Mouse (Mus musculus) embryonic facial prominence, embryonic 15.5 days (tissue): Measurements from ENCODE around the gene Adam19. TPM values are rescaled to one million over a fixed set of nuclear protein-coding genes. Genes with fewer than 3 reads are reported as not detected.
A peak's percentile ranks its signal among the peaks of the same experiment; 100 is the strongest.

Experiments used
- ATAC-seq: fragments of 200-750 bp; cut with Nextera tagmentation; 2 replicates; pipeline ENCODE4 v1.8.0; 2017; ENCODE audit warnings: low read depth, moderate TSS enrichment; ENCODE audit not compliant: insufficient number of reproducible peaks, low FRiP score, low TSS enrichment
- H3K27ac ChIP-seq: fragments of 300-500 bp; sonication (generic); replicated peaks from 2 replicates; pipeline ENCODE4 v1.5.1; 2015; ENCODE audit warnings: mild to moderate bottlenecking, inconsistent platforms
- H3K27me3 ChIP-seq: fragments of 300-500 bp; sonication (generic); 2 replicates; pipeline ENCODE4 v1.6.1; 2015; ENCODE audit warnings: inconsistent platforms
- H3K36me3 ChIP-seq: fragments of 300-500 bp; sonication (generic); 2 replicates; pipeline ENCODE4 v1.6.1; 2015; ENCODE audit warnings: mild to moderate bottlenecking, inconsistent platforms
- H3K4me1 ChIP-seq: fragments of 300-500 bp; sonication (generic); 2 replicates; pipeline ENCODE4 v1.6.1; 2015; ENCODE audit warnings: inconsistent platforms
- H3K4me2 ChIP-seq: fragments of 300-500 bp; sonication (generic); replicated peaks from 2 replicates; pipeline ENCODE4 v1.6.1; 2015; ENCODE audit warnings: mild to moderate bottlenecking, inconsistent platforms
- H3K4me3 ChIP-seq: fragments of 300-500 bp; sonication (generic); replicated peaks from 2 replicates; pipeline ENCODE4 v1.5.1; 2015; ENCODE audit warnings: mild to moderate bottlenecking, inconsistent platforms
- H3K9ac ChIP-seq: fragments of 300-500 bp; sonication (generic); 2 replicates; pipeline ENCODE4 v1.6.1; 2015; ENCODE audit warnings: inconsistent platforms
- H3K9me3 ChIP-seq: fragments of 300-500 bp; sonication (generic); replicated peaks from 2 replicates; pipeline ENCODE4 v1.6.1; 2016; ENCODE audit warnings: inconsistent platforms
- WGBS: fragments of 180-500 bp; shearing (Covaris S2); methylation state at CpG from one replicate; pipeline ENCODE4 v1.1.7; 2015; 5-methylcytosine and 5-hydroxymethylcytosine counted together
- polyA plus RNA-seq: library from polyadenylated mRNA; unstranded; fragments of >200 nt; fragmentation: Nextera tagmentation; extraction: Ambion mirVana; gene quantifications from 2 replicates; pipeline ENCODE4 v1.2.1, GENCODE M21; 2015

The Adam19 gene
- polyA plus RNA-seq, 1 experiment from 2014 or later, result 13.4 TPM

DNA sequence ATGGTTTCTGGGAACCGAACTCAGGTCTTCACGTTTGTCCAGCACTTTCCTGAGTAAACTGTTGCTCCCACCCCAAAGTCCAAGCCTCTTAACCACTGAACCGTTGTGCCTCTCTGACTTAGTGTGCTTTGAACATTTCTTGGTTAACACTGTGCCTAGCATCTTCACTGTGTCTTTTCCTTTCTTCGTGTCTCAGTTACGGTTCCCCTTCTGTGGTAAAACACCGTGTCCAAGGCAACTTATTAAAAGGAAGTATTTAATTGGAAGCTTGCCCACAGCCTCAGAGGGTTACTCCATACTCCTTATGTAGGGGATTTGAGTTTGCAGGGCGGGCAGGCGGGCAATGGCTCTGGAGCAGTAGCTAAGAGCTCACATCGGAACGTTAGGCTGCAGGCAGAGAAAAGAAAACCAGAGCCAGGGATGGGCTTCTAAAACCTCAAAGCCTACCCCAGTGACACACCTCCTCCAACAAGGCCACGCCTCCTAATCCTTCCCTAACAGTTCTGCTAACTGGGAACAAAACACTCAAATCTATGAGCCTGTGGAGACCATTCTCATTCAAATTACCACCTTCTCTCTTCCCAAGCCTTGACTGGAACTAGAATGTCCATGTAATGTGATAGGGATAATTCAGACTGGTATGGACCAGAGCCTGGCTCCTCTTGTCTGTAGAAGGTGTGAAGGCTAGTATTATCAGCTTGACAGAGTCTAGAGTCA, 20.8 kb downstream of the Adam19 start:
- no peak overlapping the region for H3K27ac ChIP-seq
- no peak for ATAC-seq

DNA sequence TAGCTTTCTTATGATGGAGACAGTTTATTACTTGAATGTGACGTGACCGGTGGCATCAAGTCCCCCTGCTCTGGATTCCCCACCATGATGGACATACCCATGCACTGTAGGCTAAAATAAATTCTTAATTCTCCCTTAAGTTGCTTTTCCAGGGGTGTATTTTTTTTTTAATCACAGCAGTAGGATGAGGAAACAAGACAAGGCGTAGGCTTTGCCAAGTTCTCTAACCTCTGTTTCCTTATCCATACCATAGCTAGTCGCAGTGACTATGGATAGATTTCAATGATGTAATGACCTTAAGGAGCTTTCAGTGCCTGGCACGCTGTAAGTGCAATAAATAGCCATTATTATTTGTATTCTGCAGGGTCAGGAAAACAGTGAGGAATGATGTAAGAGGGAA, 21.5 kb downstream of the Adam19 start:
- Histone ChIP-seq H3K4me2 (no peak overlapping the region), H3K27ac (no peak overlapping the region), H3K4me3 (no peak overlapping the region), H3K9me3 (no peaks in the 10 kb centered on the region), H3K4me1 (peaks cover 19% of the 10 kb centered on the region), H3K9ac (no peak overlapping the region), H3K27me3 (no peaks in the 10 kb centered on the region), H3K36me3 (no peaks in the 10 kb centered on the region; the same call in 1 of the 2 replicates)
- 90% methylated on average over 5 of the region's 5 CpGs for WGBS
- ATAC-seq, result no peak

More for the DNA sequence above, 20.8 kb downstream of the Adam19 start:
- H3K9ac ChIP-seq, result no peak overlapping the region
- 81% methylated on average over 11 of the region's 11 CpGs for WGBS
- H3K4me3 ChIP-seq, result no peak overlapping the region
- H3K27me3 ChIP-seq, result no peaks in the 10 kb centered on the region
- peaks cover 21% of the 10 kb centered on the region for H3K4me1 ChIP-seq
- no peak overlapping the region for H3K4me2 ChIP-seq
- H3K36me3 ChIP-seq, result no peaks in the 10 kb centered on the region; the same call in 1 of the 2 replicates
- H3K9me3 ChIP-seq, result no peaks in the 10 kb centered on the region

DNA sequence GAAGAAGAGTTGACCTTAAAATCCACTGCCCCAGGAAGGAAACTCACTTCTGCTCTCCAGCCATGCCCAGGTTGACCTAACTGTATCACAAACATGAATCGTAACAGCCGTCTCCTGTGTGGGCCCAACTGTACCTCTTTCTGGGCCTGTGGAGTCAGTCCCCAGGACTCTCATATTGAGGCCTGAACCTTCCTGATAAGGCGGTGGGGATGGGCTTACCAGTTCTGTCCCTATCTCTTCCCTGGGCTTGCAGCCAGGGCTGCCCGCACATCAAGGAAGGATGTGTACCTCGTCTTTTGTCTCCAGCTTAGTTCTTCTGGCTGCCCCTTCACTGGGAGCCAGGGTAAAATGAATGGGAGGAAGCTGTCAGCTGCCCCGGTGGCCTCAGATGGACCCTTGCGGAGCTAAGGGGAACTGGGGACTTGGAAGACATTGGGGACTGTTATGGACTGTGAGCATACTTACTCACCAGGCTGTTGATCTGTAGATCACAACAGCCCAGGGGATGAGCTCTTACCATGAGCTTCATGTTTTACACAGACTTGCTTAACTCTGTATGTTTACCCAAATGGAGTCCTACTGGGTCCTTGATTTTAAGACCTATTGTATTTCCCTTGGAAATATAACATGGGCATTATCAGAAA, 22.1 kb downstream of the Adam19 start:
- no peak for ATAC-seq
- no peak overlapping the region for H3K4me2 ChIP-seq
- H3K27me3 ChIP-seq, result no peaks in the 10 kb centered on the region
- 88% methylated on average over 7 of the region's 7 CpGs for WGBS
- no peak overlapping the region for H3K27ac ChIP-seq
- peaks cover 14% of the 10 kb centered on the region for H3K4me1 ChIP-seq
- H3K9me3 ChIP-seq, result no peaks in the 10 kb centered on the region
- no peak overlapping the region for H3K4me3 ChIP-seq
- H3K36me3 ChIP-seq, result no peaks in the 10 kb centered on the region; the same call in 1 of the 2 replicates
- no peak overlapping the region for H3K9ac ChIP-seq

DNA sequence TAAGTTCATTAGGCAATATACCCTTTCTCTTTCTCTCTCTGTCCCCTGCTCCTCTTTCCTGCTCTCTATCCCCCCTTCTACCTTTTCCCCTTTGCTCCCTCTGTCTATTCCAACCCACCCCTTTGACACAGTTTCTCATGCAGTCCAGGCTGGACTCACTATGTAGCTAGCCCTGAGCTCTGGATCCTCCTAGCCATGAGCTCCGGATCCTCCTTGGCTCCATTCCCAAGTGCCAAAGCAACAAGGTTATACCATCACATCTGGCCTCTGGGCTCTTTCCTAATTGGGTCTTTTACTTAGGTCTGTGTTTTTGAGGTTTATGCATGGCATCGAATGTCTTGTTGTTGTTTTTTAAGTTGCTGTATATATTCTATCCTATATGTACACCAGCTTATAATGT, 25.3 kb downstream of the Adam19 start:
- no peaks in the 10 kb centered on the region for H3K9me3 ChIP-seq
- H3K9ac ChIP-seq, result no peak overlapping the region
- H3K4me2 ChIP-seq, result no peak overlapping the region
- H3K36me3 ChIP-seq, result no peaks in the 10 kb centered on the region; the same call in 1 of the 2 replicates
- no peak for ATAC-seq
- no peak overlapping the region for H3K27ac ChIP-seq
- no peaks in the 10 kb centered on the region; the same call in 1 of the 2 replicates for H3K4me1 ChIP-seq
- whole genome bisulfite sequencing, result 83% methylated on average over 2 of the region's 2 CpGs
- H3K4me3 ChIP-seq, result no peak overlapping the region
- H3K27me3 ChIP-seq, result no peaks in the 10 kb centered on the region

DNA sequence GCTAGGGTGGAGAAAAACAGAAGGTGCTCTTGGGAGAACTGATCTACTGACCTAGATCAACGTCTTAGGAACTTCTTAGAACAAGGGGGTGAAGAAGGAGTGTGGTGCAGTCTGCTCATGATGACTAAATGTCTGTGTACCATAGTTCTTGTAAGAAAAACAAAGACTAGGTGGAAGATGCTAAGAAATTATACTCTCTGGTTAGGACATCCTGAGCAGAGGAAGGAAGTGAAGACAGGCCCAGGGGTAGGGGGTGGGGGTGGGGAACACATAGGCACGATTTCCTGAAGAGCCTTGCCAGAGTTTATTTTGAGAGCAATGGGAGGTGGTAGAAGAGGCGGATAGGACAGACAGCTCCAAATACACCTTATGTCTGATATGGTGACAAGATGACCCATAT, 27.6 kb downstream of the Adam19 start:
- Histone ChIP-seq H3K4me3 (no peak overlapping the region), H3K27me3 (no peaks in the 10 kb centered on the region), H3K27ac (no peak overlapping the region), H3K9ac (no peak overlapping the region), H3K36me3 (no peaks in the 10 kb centered on the region; the same call in 1 of the 2 replicates), H3K4me2 (no peak overlapping the region), H3K4me1 (no peaks in the 10 kb centered on the region; the same call in 1 of the 2 replicates), H3K9me3 (no peaks in the 10 kb centered on the region)
- ATAC-seq, result no peak
- 74% methylated on average over 3 of the region's 3 CpGs for whole genome bisulfite sequencing

DNA sequence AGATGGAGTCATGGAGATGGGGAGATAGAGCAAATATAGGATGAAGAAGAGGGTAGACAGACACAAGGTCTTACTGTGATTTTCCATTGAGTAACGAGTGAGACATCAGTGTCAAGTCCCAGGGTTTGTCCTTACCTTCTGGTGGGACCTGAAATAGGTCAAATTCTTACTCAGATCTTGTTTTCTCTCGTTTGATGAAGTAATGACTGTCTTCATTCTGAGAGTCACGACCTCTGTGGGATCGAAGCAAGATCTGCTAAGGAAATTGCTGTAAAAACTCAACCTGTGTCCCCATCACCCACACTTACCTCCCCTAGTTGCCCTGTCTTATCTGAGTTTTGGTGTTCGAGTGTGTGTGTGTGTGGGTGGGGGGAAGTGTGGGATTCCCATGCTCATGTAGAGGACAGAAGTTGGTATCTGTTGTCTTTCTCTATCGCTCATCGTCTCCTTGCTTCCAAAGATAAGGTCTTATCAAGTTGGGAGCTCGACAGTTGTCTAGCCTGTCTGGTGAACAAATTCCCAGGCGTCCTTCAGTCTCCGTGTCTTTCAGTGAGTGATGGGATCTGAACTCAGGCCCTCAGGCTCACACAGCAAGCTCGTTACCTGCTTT, 28.1 kb downstream of the Adam19 start:
- Histone ChIP-seq H3K9ac (no peak overlapping the region), H3K4me3 (no peak overlapping the region), H3K36me3 (no peaks in the 10 kb centered on the region), H3K27me3 (no peaks in the 10 kb centered on the region), H3K4me2 (no peak overlapping the region), H3K4me1 (peaks cover 5% of the 10 kb centered on the region), H3K9me3 (no peaks in the 10 kb centered on the region), H3K27ac (no peak overlapping the region)
- WGBS, result 84% methylated on average over 11 of the region's 11 CpGs
- no peak for ATAC-seq

DNA sequence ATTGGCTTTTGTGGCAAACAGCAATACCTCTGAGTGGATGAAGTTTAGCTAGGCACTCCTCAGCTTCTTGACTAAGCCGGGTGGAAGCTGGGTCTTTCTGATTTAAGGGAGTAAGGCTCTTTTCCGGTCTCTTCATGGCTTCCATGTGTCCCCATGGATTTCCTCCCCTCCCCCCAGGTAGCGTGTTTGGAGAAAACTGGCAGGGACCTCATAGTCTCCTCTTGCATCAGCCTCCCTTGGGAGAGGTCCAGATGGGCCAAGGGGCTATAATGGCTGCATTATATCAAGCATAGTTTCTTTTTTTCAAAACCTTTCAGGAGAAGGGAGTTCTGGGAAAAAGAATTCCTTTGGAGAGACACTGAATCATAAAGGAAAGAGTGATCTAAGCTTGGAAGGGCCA, 28.8 kb downstream of the Adam19 start:
- Histone ChIP-seq H3K9me3 (no peaks in the 10 kb centered on the region), H3K9ac (no peak overlapping the region), H3K27ac (0 out of 2 replicates have a peak overlapping the region, but pooled peaks have one; percentile 17), H3K4me1 (peaks cover 10% of the 10 kb centered on the region), H3K4me2 (no peak overlapping the region), H3K36me3 (no peaks in the 10 kb centered on the region), H3K4me3 (no peak overlapping the region), H3K27me3 (no peaks in the 10 kb centered on the region)
- 73% methylated on average over 3 of the region's 3 CpGs for WGBS
- no peak for ATAC-seq

DNA sequence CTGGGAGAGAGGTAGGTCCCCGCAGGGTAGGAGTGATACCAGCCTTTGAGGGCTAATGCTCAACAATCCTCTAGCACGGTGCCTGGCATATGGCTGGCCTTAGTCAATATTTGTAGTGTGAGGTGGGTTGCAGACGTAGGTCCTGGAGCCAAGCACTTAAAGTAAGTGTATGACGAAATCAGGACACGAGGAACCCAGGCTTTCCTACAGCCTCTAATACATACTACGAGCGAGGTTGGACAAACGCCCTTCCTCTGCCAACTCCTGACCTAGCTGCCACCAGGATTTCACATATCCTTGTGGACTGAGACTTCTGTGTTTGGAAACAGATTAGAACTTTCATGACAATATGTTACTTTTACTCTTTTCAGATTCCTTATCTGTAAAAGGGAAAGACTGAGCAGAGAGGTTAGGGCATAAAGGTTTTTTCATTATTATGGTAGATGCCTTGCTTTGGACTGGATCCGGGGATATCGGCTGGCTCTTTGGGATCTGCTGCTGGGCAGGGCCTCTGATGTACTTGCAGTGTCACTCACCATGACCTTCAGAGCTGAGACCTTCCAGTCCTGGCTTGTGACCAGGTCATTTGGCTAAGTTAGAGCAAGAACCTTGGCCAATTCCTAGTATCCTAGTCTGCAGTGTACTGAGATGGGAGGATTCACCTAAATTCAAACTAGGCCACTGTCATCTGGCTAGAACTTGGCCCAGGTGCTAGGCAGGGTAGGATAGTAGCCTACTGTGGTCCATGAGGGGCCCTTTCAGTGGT, 29.8 kb downstream of the Adam19 start:
- Histone ChIP-seq H3K4me3 (no peak overlapping the region), H3K9me3 (no peaks in the 10 kb centered on the region), H3K27ac (no peak overlapping the region), H3K4me1 (peaks cover 10% of the 10 kb centered on the region), H3K9ac (no peak overlapping the region), H3K27me3 (no peaks in the 10 kb centered on the region), H3K36me3 (no peaks in the 10 kb centered on the region), H3K4me2 (no peak overlapping the region)
- ATAC-seq, result no peak
- 95% methylated on average over 10 of the region's 10 CpGs for WGBS

DNA sequence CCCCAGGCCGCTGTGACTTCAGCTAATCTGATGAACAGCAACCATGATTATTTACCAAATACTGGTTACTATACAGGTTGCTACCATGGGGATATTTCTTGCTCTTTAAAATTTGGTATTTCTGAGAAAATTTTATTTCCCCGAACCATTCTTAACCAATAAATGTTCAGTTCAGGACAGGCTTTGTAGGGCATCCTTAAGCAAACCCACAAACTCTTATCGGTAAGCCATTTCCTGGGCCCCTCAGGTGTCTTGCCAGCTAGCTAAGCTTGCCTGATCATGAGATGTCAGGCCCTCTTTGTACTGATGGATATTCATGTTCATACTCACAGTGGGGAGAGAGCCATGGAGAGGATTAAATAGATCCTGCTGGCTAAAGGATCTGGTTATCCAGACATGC, 30.7 kb downstream of the Adam19 start:
- Histone ChIP-seq H3K9ac (no peak overlapping the region), H3K4me2 (no peak overlapping the region), H3K36me3 (no peaks in the 10 kb centered on the region), H3K27me3 (no peaks in the 10 kb centered on the region), H3K4me1 (peaks cover 10% of the 10 kb centered on the region), H3K4me3 (no peak overlapping the region), H3K9me3 (no peaks in the 10 kb centered on the region), H3K27ac (no peak overlapping the region)
- ATAC-seq, result no peak
- WGBS, result 85% methylated on average over 3 of the region's 3 CpGs

DNA sequence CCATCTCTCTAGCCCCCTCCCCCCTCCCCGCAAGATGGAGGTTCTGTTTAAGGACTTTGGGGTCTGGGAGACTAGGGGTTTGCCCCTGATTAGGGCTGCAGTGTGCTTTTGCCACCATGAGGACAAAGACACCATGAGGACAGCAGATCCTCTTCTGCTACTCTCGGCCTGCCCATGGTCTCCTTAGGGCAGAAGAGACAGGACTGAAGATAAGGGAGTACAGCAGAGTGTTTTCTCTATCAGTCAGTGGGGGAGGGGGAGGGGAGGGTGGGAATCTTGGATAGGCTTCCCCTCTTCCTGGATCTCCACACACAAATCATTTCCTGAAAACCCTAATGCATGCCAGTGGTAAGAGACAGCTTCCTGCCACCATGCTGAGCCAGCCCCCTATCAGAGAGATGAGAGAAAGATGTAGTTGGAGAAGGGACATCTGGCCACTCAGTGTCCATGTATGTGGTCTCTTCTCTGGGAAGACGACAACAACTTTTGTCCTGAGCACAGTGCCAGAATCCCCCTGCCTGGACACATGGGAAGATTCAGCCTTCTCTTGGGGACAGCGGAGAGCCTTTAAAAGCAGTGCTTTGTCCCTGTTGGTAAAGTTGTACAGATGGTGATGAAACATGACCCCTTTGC, 33.4 kb downstream of the Adam19 start:
- no peak overlapping the region for H3K27ac ChIP-seq
- no peaks in the 10 kb centered on the region for H3K9me3 ChIP-seq
- H3K27me3 ChIP-seq, result no peaks in the 10 kb centered on the region
- no peak overlapping the region for H3K4me2 ChIP-seq
- no peaks in the 10 kb centered on the region for H3K36me3 ChIP-seq
- H3K4me1 ChIP-seq, result peaks cover 10% of the 10 kb centered on the region
- H3K4me3 ChIP-seq, result no peak overlapping the region
- ATAC-seq, result 0 out of 2 replicates have a peak, but pooled peaks have one; percentile 18
- 54% methylated on average over 4 of the region's 4 CpGs for WGBS
- no peak overlapping the region for H3K9ac ChIP-seq
